Mouse (Mus musculus): ENCODE data around the gene Senp6. TPM values are rescaled to one million over a fixed set of nuclear protein-coding genes. Genes with fewer than 3 reads are reported as not detected.
"Not testable (repeated sequence)": the region's sequence is repeated elsewhere in the genome, so short reads cannot be mapped to it uniquely, and the experiment has no call there.

Gene Senp6
- total RNA-seq, 2 experiments from 2014 or later, result 52.2 to 63.9 TPM

GRCm38 (mm10) chr9:80074949-80075348, 8.2 kb downstream of the Senp6 start:
- DNase-seq (ENCODE audit: low spot score), result no peak

- no peak for DNase-seq (ENCODE audit: low spot score)
Observed at GRCm38 (mm10) chr9:80080941-80081340, 14.2 kb downstream of the Senp6 start.

GRCm38 (mm10) chr9:80084429-80085092, 17.9 kb downstream of the Senp6 start:
- no peak for DNase-seq (ENCODE audit: low spot score)

- DNase-seq (ENCODE audit: low spot score), result no peak
Observed at GRCm38 (mm10) chr9:80085665-80086064, 19.0 kb downstream of the Senp6 start.

GRCm38 (mm10) chr9:80086272-80086966, 19.7 kb downstream of the Senp6 start:
- not testable (repeated sequence) for DNase-seq (ENCODE audit: low spot score)

- no peak for DNase-seq (ENCODE audit: low spot score)
Observed at GRCm38 (mm10) chr9:80089409-80089808, 22.7 kb downstream of the Senp6 start.

- DNase-seq (ENCODE audit: low spot score), result no peak
Observed at GRCm38 (mm10) chr9:80096325-80096724, 29.6 kb downstream of the Senp6 start.

- no peak for DNase-seq (ENCODE audit: low spot score)
Observed at GRCm38 (mm10) chr9:80145992-80146587, 79.4 kb downstream of the Senp6 start.

- DNase-seq (ENCODE audit: low spot score), result no peak
Observed at GRCm38 (mm10) chr9:80149594-80149993, 82.9 kb downstream of the Senp6 start.

- DNase-seq (ENCODE audit: low spot score), result no peak
Observed at GRCm38 (mm10) chr9:80155277-80155676, 88.6 kb downstream of the Senp6 start.

- no peak for DNase-seq (ENCODE audit: low spot score)
Observed at GRCm38 (mm10) chr9:80156780-80157179, 90.1 kb downstream of the Senp6 start.

- no peak for DNase-seq (ENCODE audit: low spot score)
Observed at GRCm38 (mm10) chr9:80157840-80158465, 91.2 kb downstream of the Senp6 start.

- no peak for DNase-seq (ENCODE audit: low spot score)
Observed at GRCm38 (mm10) chr9:80158937-80159336, 92.2 kb downstream of the Senp6 start.

- DNase-seq (ENCODE audit: low spot score), result no peak
Observed at GRCm38 (mm10) chr9:80161451-80161850, 94.7 kb downstream of the Senp6 start.

GRCm38 (mm10) chr9:80163126-80163723, 96.5 kb downstream of the Senp6 start:
- DNase-seq (ENCODE audit: low spot score), result no peak

- no peak for DNase-seq (ENCODE audit: low spot score)
Observed at GRCm38 (mm10) chr9:80164191-80164590, 97.5 kb downstream of the Senp6 start.

- DNase-seq (ENCODE audit: low spot score), result peak; percentile 93
Observed at GRCm38 (mm10) chr9:80164611-80165474, 98.1 kb downstream of the Senp6 start, which contains the start of gene Myo6. Gene Myo6 (plus strand): TSS chr9:80165031.

- DNase-seq (ENCODE audit: low spot score), result no peak
Observed at GRCm38 (mm10) chr9:80165690-80166089, 99.0 kb downstream of the Senp6 start.

GRCm38 (mm10) chr9:80166425-80166824, 99.7 kb downstream of the Senp6 start:
- no peak for DNase-seq (ENCODE audit: low spot score)

- no peak for DNase-seq (ENCODE audit: low spot score)
Observed at GRCm38 (mm10) chr9:80167089-80167488, 100.4 kb downstream of the Senp6 start.

GRCm38 (mm10) chr9:80169551-80169950, 102.8 kb downstream of the Senp6 start:
- no peak for DNase-seq (ENCODE audit: low spot score)

Data from gastrocnemius, adult 18-20 months (tissue).